Mouse (Mus musculus): Measurements from ENCODE around the gene Phactr1. TPM values are rescaled to one million over a fixed set of nuclear protein-coding genes. Genes with fewer than 3 reads are reported as not detected.

The Phactr1 gene
- total RNA-seq, 2 experiments from 2014 or later = 1.8 to 2.1 TPM

DNA sequence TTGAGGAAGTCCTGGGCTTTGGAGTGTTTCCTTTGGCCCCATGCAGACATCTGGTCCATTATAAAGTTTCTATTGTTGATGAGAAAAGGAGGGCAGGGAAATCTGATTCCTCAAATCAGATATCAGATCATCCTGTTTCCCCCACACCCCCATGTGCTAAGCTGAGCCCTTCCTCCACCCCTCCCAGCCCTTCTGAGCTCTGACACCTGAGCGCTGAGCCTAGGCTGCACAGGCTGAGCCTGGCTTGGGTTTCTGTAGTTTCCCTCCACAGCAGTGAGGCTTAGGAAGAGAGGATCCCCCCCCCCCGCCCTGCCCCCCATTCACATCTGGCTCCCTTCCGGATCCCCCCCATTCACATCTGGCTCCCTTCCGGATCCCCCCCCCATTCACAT, 444.3 kb downstream of the Phactr1 start:
- DNase-seq = no peak

DNA sequence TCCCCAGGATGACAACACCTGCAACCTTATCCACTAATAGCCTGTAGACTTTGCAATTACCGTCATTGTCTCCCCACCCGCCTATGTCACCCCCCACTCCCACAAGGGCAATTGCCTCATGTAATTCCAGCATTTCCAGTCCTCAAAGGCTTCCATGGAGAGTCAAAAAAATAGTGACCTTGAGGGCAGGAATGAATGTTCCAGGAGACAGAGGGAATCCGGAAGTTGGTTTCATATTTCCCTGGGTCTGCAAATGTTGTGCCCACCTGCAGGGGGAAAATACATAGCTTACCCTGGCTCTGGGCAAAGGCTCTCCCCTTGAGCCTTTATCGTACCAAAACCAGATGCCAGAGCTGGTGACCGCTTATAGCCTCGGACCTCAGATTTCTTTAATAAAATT, 449.7 kb downstream of the Phactr1 start:
- DNase-seq = no peak

DNA sequence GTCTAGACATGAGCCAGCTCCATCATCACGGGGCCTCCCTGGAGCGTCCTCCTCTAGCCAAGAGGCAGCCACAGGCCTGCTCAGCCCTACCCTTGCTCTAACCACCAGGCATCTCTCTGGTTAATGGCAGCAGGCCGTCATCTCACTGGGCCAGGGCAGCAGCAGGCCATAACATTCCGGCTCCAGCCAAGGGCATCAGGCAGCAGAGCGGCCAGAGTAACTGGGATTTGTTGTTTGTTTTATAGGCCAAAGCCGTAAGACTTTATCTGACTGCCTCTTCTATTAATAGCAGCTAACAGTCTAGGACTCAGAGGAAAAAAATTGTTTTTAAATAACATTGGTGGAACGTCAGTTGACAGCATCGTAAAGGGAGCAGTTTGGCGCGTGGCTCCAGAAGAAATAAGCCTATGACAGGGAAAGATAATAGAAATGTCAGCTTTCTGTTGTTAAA, 451.3 kb downstream of the Phactr1 start:
- peak; percentile 24 for DNase-seq

DNA sequence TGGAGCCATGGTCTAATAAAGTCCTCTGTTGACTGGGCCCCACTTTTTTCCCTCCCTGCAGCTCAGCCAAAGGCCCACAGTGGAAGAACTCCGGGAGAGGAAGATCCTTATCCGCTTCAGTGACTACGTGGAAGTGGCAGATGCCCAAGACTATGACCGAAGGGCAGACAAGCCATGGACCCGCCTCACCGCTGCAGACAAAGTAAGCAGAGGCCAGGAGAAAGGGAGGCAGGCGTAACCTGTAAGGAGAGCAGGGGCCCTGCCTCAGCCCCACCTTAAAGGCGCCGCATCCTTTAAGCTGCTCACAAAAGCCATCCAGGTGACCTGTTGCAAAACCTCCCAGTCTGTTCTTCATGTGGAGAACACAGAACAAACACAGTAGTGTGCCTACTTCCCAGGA, 452.4 kb downstream of the Phactr1 start:
- no peak for DNase-seq

DNA sequence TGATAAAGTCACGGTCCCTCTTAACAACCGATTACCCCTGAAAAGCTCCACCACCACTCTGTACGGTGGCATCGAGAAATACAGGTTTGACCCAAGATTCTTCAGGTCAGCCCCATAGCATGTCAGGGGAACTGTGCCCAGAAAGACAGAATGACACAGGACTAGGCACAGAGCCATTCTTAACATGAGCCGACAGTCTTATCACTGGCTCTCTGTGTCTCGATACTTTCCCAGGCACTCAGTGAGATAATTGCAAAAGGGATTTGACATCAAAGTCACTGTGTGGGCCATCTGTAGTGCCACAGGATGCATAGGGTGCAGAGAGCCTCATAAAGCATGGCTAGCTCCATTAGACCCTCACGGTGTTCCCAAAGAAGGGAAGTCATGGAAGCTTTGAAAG, 453.0 kb downstream of the Phactr1 start:
- DNase-seq = no peak

DNA sequence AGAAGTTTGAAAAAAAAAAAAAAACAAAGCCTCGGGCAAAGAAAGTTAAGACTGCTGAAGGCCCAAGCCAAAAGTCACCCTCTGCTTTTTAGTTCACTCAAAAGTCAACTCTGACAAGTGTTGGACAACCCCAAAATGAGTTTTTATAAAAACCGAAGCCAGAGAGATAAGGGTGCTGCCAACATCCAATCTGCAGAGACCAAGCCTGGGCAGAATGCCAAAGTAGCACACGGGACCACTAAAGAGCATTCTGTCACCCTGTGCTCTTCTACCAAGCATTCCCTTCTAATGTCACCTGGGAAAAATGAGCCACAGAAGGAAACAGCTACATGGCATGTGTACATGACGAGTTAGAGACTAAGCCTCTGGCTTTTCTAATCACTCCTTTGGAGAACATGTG, 454.0 kb downstream of the Phactr1 start:
- DNase-seq = no peak

DNA sequence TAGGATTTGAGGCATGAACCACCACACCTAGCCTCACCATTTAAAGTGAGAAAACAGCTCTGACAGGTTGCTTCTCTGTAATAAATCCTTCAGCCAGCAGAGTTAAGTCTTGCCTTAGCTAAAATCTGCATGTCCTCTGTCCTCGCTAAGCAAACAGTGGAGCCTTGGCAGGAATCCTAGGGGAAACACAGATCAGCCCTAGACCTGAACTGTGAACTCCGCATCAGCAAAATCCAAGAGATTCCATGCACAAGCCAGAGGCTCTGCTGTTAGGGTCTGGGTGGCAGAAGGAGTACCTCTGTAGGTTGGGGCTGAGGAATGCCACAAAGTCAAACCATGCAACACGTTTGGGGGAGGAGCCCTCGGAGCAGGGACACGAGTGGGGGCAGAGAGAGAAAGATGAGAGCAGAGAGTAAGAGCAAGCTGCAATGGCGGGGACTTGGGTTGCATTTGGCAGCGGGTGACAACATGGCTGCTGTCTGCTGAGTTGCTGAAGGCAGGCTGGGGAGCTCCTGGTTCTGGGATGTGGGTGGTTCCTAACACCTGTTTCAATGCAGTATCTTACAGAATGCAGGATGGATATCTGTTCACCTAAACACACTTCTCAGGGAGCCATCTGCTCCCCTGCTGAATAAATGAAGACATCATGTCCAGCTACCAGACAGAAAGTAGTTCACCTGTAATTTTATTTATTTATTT, 464.4 kb downstream of the Phactr1 start:
- DNase-seq = no peak

DNA sequence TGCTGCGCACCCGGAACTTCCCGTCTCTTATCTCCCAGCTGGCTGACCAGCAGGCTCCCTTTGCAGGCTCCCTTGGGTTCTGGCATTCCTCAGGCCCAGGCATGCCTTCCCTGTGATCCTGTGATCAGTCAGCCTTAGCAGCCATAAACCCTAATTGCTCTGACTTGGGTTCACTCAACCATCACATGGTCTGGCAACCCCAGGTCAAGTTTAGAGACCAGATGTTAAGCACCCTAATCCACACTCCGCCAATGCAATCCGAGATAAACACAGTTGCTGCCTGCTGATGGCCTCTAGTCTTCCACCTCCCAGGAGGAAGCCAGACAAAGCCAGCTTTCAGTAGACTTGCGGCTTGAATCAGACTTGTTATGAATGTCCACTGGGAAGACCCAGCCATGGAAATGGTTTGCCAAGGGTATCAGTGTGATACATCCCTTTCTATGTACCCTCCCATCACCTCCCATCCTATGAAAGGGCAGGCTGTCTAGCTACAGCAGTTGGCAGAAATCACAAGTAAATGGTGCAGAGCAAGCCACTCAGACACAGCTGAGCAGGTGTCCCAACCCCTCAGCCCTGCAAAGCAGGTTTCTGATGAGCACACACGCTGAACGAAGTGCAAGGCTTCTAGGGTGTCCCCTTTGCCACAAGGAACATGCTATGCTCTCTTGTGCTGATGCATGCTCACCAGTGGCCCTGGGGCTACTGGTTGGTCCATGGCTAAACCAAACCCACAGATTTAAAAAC, 466.3 kb downstream of the Phactr1 start:
- no peak for DNase-seq

DNA sequence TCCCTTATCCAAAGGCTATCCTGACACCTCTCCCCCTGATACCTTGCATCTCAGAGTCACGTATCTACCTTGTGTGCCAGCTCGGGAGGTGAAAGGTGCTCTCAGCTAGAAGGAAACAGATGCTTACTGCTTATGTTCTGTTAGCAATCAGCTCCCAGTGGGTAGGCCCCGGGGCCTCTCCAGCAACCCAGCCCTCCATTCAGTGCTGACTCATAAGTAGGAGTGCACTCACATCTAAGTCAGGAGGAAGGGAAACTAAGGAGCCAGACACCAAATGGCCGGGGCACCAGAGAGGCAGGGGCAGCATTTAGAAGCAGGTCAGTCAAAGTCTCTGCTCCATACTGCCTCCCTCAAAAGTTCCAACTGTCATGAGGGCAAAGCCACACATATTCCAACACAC, 468.3 kb downstream of the Phactr1 start:
- no peak for DNase-seq

DNA sequence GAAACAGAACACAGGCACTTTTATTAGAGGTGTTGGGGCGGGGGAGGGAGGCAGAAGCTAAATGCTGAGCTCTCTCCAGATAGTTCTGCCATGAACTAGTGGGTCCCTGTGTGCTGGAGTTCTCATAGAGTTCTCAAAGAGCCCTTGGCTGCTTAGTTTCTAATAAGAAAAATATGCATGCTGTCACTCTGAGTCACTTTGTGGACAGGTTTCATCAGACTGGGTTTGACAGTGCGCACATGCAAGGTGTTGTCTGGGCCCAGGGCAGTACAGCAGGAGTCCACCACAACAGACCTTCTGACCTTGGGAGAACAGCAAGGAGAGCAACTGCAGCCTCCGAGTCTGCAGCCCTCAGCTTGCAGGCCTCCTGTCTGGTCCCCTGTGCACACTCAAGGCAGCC, 469.2 kb downstream of the Phactr1 start:
- DNase-seq = no peak

DNA sequence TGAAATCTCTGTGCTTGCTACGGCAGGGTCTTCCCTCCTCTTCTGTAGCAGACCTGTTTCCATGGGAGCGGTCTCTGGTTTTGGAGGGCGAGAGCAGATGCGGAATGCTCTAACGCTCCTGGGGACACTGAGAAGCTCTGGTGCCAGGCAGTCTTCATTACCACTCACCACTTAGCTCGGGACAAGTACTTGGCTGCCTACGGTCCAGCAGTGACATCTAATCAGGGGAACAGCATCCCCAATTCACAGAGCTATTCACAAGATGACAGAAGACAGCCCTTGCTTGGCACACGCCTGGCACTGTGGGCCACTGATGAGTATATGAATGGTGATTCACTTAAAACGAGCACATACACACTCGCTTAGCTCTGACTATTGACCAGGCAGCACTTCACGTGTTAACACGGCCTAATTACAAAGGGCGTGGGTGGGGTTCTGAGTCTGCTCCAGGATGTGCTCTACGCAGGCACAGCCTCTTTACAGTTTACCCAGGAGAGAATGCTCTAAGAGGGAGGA, 471.6 kb downstream of the Phactr1 start:
- no peak for DNase-seq

DNA sequence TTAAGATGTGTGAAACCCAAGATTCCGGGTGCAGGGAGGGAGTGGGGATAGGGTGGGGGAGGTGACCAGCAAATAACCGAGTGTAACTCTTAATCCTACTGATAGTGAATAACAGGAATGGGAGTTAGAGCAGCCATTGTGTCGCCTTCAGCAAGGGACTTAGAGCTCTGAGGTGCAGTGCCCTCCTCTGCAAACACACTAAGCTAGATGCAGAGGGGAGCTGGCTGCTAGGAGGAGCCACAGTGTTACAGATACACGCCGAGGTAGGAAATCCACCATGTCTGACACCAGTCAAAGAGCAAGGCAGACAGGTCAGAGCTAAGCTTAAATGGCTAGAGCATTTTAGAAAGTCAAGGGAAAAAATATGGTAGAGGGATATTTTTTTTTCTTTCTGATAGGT, 476.9 kb downstream of the Phactr1 start:
- DNase-seq = no peak

DNA sequence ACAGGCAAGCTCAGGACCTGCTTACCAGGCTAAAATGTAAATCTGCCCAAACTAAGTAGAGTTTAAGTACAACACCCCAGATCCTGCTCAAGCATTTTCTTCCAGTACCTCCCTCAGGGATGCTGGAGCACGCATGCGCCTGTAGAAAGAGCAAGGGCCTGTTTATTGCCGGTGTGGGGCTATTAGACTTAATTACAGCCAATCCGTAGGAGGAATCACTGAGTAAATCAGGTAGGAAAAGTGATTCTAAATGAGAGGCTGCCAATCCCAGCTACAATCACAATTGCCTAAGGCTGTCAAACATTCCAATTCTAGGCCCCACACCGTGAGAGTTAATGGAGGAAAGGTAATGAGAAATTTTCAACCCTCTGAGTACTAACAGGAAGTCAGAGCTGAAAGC, 477.9 kb downstream of the Phactr1 start:
- no peak for DNase-seq

DNA sequence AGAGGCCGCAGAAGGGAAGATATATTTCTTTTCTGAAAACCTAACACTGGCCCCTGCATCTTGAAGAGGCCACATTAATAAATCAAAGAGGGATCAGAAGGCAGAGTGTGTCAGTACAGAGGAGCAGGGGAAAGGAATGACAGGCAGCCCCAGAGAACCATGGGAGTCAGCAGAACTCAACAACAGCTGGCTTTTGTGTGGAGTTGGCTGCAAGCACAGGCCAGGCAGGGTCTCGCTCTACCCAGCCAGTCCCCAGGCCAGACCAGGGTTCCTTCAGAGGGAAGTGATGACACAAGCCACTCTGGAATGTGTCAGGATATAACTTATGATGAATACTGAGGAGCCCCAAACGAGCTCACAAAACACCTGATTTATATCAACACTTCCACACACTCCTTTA, 479.0 kb downstream of the Phactr1 start:
- no peak for DNase-seq

DNA sequence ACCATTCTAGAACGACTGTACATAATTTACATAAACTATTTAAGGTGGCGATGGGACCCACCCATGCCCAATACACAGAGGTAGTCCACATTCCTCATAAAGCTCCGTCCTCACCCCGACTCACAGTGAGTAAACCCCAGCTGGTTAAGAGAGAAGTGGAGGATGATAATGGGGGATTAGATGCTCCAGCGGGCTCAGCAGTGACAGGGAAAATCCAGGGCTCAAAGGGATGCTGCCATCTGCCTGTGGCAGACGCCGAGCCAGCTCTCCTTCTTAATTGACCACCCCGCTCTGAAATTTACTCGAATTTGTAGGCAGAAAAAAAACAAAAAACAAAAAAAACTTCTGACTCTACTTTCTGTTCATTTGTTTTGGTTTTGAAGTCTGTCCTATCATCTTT, 487.3 kb downstream of the Phactr1 start:
- no peak for DNase-seq

DNA sequence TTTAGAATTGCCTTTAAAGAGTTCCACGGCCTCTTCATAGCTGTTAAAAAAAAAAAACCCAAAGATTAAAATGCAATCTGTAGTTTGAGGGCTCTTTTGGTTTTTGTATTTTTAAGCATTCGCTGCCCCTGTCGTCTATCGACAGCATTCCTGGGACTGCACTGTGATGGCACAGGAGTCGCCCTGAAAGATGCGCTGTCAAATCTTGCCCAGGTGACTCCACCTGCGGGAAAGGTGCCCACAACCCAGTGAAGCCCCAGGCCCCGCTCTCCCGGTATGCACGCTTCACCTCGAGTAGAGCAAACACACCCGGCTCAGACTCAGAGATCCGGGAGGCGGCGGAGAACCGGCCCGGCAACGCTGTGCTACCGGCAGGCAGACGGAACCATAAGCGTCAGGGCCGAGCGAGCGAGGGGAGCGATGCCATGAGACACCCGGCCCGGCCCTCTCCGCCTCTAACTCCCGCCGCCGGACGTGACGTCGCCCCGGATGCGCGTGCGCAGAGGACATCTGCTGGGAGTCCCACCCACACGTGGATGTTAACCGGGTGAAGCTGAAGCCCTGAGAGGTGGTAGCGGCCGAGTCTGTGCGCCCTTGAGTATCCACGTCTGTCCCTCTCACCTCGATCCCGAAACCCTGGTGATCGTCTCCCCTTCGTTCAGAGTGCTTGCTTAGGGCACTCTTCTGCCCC, 490.7 kb downstream of the Phactr1 start, which contains the start of gene Tbc1d7:
Gene Tbc1d7 (minus strand): TSS at position 482 of the 691 bp plus-strand sequence.
- peak; percentile 95 for DNase-seq

DNA sequence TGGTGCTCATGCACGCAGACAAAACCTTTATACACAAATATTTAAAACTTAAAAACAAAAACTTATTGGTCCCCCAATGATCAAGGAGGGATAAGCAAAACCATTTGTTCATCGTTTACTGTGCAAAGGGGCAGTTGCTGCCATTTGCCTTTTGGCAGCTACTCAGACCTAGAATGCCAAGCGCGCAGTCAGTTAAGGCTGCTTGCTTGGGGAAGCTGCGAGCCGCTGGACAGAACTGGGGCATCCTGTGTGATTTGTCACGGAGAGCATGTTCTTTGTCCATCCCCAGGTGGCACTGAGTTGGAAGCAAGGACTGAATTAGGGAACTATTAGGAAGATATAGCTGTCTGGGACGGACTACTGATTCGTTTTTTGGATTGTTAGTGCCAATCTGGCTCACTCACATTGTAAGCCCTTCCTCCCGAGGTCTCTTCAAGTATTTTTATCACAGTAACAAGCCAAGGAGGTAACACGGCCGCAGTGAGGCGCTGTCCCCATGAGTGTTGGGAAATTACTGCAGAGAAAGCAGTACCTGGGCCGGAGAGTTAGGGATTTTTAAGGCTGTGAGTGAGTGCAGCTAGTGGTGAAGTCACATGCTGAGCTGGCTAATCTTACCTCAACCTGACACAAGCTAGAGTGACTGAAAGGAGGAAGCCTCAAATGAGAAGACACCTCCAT, 491.8 kb downstream of the Phactr1 start:
- no peak for DNase-seq

DNA sequence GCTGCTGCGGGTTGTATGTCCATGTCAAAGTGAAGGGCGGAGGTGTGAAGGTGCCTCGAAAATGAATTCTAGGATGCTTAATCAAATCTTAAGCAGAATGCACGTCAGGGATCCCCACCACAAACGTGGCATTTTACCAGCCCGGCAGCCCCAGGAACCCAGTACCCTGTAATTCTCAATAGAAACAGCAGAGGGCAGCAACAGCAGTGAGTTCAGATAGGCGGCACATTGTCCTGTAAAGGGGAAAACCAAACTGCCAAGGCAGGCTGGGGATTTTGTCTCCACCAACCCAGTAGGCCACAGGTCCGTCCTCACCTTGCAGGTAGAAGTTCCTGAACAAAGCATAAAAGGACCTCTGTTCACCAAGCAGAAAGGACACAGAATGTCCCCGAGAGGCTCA, 492.8 kb downstream of the Phactr1 start:
- DNase-seq = peak; percentile 57

DNA sequence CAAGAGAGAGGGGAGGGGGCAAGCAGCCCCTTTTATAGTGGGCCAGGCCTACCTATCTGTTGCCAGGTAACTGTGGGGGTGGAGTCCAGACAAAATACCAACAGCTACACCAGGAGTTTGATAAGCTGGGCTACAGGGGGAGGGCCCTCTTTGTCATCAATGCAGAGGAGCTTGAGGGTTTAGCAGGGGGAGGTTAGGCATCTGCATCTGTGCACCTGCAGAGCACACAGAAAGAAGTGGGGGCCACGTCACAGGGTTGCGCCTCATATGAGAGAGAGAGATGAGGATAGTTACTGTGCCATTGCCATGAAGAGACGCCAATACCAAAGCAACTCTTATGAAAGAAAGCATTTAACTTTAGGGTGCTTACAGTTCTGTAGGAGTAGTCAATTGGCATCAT, 496.3 kb downstream of the Phactr1 start:
- no peak for DNase-seq

DNA sequence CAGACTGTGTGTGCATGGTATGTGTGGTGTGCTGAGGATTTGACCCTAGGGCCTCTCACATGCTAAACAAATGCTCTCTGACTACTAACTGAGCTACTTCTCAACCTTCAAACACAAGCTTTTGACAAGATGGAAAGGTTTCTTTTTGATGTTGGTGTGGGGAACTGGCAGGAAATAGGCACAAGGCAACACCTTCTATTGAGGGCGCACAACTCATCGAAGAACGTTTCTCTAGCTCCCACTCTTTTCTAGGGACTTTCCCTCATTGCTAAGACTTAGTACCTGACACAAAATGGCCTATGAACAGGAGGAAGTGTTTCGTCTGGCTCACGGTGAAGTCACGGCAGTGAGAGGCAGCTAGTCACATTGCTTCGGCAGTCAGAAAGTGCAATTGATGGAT, 496.9 kb downstream of the Phactr1 start:
- DNase-seq = no peak

DNA sequence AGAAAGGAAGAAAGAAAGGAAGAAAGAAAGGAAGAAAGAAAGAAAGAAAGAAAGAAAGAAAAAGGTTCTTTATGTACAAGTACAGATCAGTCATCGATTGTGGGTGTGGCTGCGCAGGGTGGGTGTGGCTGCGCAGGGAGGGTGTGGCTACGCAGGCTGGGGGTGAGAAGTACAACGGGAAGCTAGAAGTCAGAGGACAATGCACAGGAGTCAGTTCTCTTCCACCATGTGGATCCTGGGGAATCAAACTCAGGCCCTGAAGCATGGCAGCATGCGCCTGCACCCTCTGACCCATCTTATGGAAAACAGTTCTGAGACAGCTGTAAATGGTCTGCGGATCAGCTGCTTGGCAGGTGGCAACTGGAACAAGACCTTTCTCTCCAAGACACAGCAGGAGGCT, 500.7 kb downstream of the Phactr1 start:
- no peak for DNase-seq

DNA sequence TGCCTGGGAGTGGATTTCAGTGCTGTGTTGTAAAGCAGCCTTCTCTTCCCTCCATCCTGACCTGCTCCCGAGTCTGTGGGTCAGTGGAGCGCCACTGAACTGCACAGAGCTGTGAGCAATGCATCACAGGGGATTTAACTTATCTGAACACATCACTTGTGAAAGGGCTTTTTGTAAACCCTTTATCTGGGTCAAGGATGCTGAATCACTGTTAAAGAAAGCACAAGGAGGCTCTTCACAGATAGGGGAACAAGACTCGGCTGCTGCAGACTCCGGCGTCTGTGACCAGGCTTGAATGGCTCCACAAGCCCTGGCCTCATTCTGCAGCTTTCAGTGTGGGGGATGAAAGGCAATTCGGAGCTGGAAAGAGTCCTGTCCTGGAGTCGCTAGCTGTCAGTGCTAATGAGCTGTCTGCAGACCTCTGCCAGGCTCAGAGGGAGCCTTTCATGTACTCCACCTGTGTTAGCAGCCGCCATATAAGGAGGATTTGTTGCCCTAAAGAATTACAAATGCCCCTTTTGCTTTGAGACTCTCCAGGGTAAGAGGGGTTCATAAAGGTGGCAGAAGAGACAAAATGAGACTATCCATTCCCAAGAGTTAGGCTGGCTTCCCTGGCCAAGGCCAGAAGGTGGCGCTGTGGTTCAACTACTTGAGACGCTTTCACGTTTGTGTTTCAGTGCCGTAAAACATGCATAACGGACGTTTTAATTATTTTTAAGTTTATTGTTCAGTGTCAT, 502.2 kb downstream of the Phactr1 start:
- DNase-seq = peak; percentile 30
